Mouse (Mus musculus): ENCODE measurements at regions not wholly inside any gene's neighbourhood (a gene's known extent, or its start where the extent isn't known, plus 50 kb on each side); places are given as distances from the start of the nearest gene placed in this dataset.

DNA sequence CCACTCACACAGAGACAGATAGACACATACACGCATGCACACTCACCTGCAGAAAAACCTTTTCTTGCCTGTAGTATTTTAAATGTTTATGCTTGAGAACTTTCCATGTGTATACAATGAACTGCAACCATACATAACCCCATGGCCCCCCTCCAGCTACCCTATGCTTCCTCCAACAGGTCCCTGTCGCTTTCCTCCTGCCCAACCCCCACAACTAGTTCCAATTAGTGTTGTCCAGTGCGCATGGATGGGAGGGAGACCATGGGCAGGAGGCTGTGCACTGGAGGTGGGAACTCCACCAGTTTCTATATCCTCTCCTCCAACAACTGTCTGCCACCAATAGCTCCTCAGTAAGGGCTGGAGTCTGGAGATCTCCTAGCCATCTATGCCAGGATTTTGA is 82.9 kb upstream of the Jade1 start:
- no peak for DNase-seq

DNA sequence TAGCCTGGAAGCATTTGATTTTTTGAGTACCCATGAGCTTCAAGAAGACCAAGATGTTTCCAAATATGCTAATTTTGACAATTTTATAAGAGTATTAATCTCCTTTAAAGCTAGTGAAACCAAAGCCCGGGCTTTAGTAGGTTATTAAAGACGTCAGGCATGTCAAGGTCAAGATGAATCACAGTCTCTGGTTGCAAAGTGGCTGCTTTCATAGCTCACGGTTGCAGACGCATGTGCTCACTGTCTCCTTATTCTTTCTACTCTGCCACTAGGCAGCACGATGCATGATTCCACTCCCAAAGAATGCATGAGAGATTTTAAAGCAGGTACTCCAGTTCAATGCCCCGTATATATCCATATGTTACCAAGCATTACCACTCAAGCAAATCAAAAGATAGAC is 86.4 kb upstream of the Jade1 start:
- peak; percentile 33 for DNase-seq

GRCm38 (mm10) chr3:41467857-41468256 is 87.7 kb upstream of the Jade1 start:
- DNase-seq = no peak

DNA sequence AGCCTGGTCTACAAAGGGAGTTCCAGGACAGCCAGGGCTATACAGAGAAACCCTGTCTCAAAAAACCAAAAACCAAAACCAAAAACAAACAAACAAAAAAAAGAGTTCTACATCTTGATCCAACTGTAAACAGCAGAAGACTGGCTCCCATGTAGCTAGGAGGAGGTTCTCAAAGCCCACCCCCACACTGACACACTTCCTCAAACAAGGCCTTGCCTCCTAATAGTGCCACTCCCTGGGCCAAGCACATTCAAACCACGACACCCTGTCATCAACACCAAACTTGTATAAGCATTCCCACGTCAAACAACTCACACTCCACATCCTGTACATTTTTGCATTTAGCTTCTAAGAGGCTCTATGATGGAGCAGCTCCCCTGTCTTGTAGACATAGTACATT is 89.6 kb upstream of the Jade1 start:
- no peak for DNase-seq

- DNase-seq = peak; percentile 21
Observed at GRCm38 (mm10) chr3:41462953-41463644, 92.4 kb upstream of the Jade1 start.

DNA sequence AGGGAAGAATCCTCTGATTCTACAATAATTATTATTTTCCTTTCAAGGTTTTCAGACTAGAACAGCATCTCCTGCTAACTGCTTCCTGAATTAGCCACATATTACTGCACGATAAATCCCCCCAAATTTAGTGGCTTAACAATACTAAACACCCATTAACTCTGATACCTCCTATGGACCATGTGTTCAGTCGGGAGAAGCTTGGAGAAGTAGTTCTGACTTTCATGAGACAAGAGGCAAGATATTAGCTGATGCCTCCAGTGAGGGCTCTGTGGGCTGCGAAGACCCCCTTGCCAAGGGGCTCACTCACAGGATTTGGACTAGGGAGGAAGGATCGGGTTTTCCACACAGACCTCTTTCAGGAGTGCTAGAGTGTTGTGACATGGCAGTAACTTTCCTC is 95.4 kb upstream of the Jade1 start:
- DNase-seq = no peak

DNA sequence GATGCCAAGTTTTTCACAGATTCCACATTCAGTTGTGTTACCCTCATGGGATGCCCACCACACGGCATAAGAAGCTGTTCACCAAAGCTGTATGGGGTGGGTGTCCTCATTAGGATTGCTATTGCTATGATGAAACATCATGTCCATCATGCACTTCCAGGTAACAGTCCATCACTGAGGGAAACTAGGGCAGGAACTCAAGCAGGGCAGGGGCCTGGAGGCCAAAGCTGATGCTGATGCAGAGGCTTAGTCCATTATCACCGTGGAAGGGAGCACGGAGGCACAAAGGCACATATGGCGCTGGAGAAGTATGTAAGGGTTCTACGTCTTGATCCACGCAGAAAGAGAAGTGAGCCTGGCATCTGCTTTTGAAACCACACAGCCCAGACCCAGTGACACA is 97.4 kb upstream of the Jade1 start:
- no peak for DNase-seq

- no peak for DNase-seq
Observed at GRCm38 (mm10) chr3:41453525-41453924, 102.0 kb upstream of the Jade1 start.

DNA sequence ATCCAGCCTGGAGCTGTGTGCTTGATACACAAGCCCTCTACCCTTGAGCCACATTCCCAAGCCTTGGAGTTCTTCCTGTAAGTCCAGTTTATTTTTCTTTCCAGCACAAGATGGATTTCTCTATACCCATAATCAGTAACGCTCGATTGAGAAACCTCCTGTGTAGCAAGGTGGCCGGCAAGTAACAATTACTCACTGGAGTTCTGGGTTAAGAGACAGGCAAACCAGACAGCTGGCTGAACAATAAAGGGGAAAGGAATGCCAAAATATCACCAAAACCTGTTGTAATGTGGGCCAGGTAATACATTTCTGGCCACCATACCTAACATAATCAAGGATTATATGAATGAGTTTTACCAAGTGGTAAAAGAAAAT is 102.8 kb upstream of the Jade1 start:
- DNase-seq = no peak

GRCm38 (mm10) chr3:41452020-41452715 is 103.4 kb upstream of the Jade1 start:
- DNase-seq = no peak

- DNase-seq = no peak
Observed at GRCm38 (mm10) chr3:41450696-41451095, 104.8 kb upstream of the Jade1 start.

GRCm38 (mm10) chr3:41444243-41444753 is 111.2 kb upstream of the Jade1 start:
- DNase-seq = no peak

GRCm38 (mm10) chr3:41436238-41436637 is 119.3 kb upstream of the Jade1 start:
- DNase-seq = no peak

DNA sequence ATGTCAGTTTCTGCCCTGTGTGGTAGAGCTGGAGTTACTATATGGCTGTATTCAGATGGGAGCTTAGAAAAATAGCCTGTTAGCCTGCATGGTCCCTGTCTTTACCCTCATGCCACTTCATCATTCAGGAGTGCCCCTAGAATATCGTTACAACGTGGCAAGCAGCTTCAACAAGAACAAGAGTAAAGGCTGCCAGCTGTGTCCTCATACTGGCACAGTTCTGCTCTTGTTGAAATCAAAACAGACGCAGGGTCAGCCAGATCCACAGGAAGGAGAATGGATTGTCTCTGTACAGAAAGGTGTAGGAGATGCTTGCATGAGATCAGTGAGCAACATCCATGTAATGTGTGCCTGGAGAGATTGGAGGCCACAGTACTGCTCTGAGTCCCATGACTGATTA is 122.4 kb upstream of the Jade1 start:
- no peak for DNase-seq

DNA sequence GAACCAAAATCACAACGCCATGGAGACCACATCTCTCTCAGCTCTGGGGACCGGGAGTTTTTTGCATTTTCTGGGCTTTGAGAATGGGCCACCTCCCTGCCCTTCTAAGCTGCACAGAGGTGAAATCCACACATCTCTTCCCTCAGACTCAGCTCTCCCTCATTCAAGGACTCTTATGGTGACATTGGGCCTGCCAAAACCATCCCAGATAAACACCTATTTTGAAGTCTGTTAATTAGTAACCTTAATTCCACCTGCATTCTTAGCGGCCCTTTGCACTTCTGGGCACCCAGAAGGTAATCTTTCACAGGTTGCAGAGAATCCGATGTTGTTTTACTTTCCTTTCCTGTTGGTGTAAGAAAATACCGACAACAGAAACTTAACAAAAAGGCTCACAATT is 123.2 kb upstream of the Jade1 start:
- no peak for DNase-seq

- DNase-seq = no peak
Observed at GRCm38 (mm10) chr3:41430191-41430590, 125.3 kb upstream of the Jade1 start.

DNA sequence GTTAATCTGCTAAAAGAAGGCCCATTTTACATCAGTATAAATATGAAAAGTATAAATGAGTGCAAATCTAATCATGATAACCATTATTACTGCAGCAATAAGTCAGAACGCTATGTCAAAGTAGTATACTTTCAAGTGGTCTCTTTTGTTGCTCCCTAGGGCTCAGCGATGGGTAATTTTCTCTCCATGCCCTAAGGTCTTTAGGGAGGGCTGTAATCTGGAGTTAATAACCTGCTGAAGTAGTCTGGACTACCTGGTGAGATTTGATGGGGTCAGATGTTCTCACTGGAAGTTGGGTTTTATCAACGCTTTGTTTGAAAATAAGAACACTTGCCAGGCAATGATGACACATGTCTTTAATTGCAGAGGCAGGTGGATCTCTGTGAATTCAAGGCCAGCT is 128.6 kb upstream of the Jade1 start:
- DNase-seq = no peak

DNA sequence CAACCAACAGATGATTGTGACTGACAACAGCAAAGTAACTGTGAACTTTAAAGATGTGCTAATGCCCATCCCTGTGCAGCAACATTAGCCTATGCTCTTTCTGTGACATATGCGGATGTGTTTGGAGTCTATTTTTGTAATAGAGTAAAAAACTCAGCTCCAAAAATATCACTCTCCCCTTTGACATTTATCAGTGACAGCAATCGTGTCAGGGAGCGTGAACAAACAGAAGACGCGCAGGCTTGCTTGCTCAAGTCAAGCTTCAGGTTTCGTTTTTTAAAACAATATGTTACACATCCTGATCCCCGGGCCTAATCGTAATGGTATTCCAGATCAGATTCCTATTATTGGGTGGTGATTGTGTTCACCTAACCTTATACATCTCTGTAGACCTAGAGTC is 129.7 kb upstream of the Jade1 start:
- no peak for DNase-seq

GRCm38 (mm10) chr3:41424142-41424939 is 131.2 kb upstream of the Jade1 start:
- no peak for DNase-seq

- DNase-seq = no peak
Observed at GRCm38 (mm10) chr3:41423630-41424029, 131.9 kb upstream of the Jade1 start.

DNA sequence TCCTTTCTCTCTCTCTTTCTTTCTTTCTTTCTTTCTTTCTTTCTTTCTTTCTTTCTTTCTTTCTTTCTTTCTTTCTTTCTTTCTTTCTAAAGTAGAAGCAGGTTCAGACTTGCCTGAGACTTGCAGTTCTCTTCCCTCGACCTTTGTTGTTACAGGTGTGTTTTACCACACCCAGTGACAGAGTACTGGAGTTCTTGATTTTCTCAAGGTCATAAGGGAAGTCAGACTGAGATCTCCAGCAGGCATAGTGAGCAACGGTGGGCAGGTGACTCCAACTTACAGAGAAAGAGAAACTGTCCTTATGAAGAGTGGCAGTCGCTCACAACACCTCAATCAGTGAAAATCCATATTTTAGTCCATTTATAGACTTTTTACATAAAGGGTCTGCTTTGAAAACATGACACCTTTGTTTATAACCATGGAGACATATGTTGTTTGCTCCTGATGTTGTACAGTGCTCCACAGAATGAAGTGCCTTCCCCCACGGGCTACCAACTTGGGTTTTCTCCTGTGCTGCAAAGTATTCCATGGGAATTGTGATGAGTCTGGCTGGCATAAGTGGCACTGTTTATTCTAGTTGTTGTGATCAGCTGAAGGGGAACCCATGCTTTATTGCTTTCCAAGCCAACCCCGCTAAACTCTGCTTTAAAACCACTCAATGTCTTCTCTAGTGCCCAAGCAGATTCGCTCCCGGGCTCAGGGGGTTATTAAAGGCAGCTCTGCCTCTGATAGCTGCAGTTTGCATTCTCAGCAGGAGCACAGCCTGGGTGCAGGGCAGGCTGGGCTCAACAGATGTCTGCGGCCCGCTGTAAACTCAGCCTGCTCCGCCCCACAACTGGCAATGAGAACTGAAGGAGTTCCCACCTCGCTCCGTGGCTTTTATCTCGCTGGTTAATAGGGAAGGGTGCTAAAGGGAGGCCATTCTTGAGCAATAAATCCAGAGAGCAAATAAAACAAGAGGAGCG is 132.6 kb upstream of the Jade1 start:
- no peak for DNase-seq

DNA sequence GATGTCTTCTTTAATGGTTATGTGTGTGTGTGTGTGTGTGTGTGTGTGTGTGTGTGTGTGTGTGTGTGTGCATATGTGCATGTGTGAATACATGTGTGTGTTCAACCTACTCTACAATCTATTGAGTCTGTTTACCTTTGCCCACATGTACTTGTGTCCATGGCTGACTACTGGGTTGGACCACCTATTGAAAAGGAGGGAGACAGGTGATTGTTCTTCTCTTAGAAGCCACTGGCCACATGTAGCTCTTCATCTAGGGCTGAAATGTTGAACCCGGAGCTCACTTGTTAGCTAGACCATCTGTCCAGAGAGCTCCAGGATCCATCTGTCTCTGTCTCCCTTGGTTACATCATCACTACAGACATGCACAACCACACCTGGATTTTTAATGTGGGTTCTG is 141.8 kb upstream of the Jade1 start:
- DNase-seq = no peak
